Mouse (Mus musculus) intestine, embryonic 14.5 days (tissue): ENCODE measurements around the gene Apopt1. TPM values are rescaled to one million over a fixed set of nuclear protein-coding genes. Genes with fewer than 3 reads are reported as not detected.
A peak's percentile ranks its signal among the peaks of the same experiment; 100 is the strongest.

ENCODE experiments used
- ATAC-seq: fragments of 200-750 bp; cut with Nextera tagmentation; replicated peaks from 2 replicates; pipeline ENCODE4 v1.8.0; 2017; ENCODE audit warnings: low read depth, moderate number of reproducible peaks, moderate TSS enrichment, moderate library complexity; ENCODE audit not compliant: low FRiP score, low TSS enrichment
- DNase-seq: peaks from one replicate; pipeline ENCODE4 v3.0.0-alpha.2; 2018; ENCODE audit warnings: low spot score
- H3K27ac ChIP-seq: fragments of 300-500 bp; sonication (generic); 2 replicates; pipeline ENCODE4 v1.5.1; 2014; ENCODE audit warnings: low read depth, mild to moderate bottlenecking, control low read depth
- H3K27me3 ChIP-seq: fragments of 300-500 bp; sonication (generic); replicated peaks from 2 replicates; pipeline ENCODE4 v1.6.1; 2014; ENCODE audit warnings: low read length, control low read depth; ENCODE audit not compliant: control insufficient read depth, insufficient read depth
- H3K36me3 ChIP-seq: fragments of 300-500 bp; sonication (generic); 2 replicates; pipeline ENCODE4 v1.6.1; 2014; ENCODE audit warnings: low read length, control low read depth; ENCODE audit not compliant: control insufficient read depth, insufficient read depth
- H3K4me1 ChIP-seq: fragments of 300-500 bp; sonication (generic); replicated peaks from 2 replicates; pipeline ENCODE4 v1.6.1; 2014; ENCODE audit warnings: low read length, control low read depth, mixed read lengths; ENCODE audit not compliant: control insufficient read depth, insufficient read depth
- H3K4me2 ChIP-seq: fragments of 300-500 bp; sonication (generic); 2 replicates; pipeline ENCODE4 v1.6.1; 2014; ENCODE audit warnings: low read length
- H3K4me3 ChIP-seq: fragments of 300-500 bp; sonication (generic); 2 replicates; pipeline ENCODE4 v1.5.1; 2014; ENCODE audit warnings: low read depth, low read length, control low read depth, mixed read lengths
- H3K9ac ChIP-seq: fragments of 300-500 bp; sonication (generic); 2 replicates; pipeline ENCODE4 v1.6.1; 2014; ENCODE audit warnings: mild to moderate bottlenecking, low read length
- H3K9me3 ChIP-seq: fragments of 300-500 bp; sonication (generic); 2 replicates; pipeline ENCODE4 v1.6.1; 2016; ENCODE audit warnings: low read length, control low read depth; ENCODE audit not compliant: control insufficient read depth
- WGBS: fragments of 180-500 bp; shearing (Covaris S2); extraction: QIAGEN DNeasy Blood & Tissue Kit; methylation state at CpG from one replicate; pipeline ENCODE4 v1.1.7; 2014; 5-methylcytosine and 5-hydroxymethylcytosine counted together
- polyA plus RNA-seq: library from polyadenylated mRNA; unstranded; fragments of >200 nt; fragmentation: Nextera tagmentation; extraction: Ambion mirVana; gene quantifications from 2 replicates; pipeline ENCODE4 v1.2.1, GENCODE M21; 2014

The Apopt1 gene
- polyA plus RNA-seq, 1 experiment from 2014 or later, result 58.2 TPM

- peak overlapping the region; percentile 70; the same call in 1 of the 2 replicates for H3K27ac ChIP-seq
- peaks cover 31% of the 10 kb centered on the region for H3K4me1 ChIP-seq
- H3K36me3 ChIP-seq, result peaks cover 38% of the 10 kb centered on the region
- H3K27me3 ChIP-seq, result no peaks in the 10 kb centered on the region
- 85% methylated on average over 10 of the region's 10 CpGs for WGBS
- H3K4me3 ChIP-seq, result no peak overlapping the region
- no peaks in the 10 kb centered on the region for H3K9me3 ChIP-seq
- no peak for DNase-seq
- no peak overlapping the region for H3K9ac ChIP-seq
- ATAC-seq, result no peak
- no peak overlapping the region for H3K4me2 ChIP-seq
Measured at GRCm38 (mm10) chr12:111770651-111771050, 57.6 kb downstream of the Apopt1 start.

- peaks cover 71% of the 10 kb centered on the region for H3K36me3 ChIP-seq
- H3K9me3 ChIP-seq, result 0 out of 2 replicates have a peak, but pooled peaks cover 2% of the 10 kb centered on the region
- WGBS, result 83% methylated on average over 16 of the region's 16 CpGs
- H3K9ac ChIP-seq, result no peak overlapping the region
- no peaks in the 10 kb centered on the region for H3K27me3 ChIP-seq
- peaks cover 14% of the 10 kb centered on the region for H3K4me1 ChIP-seq
- DNase-seq (no peak), ATAC-seq (no peak)
- no peak overlapping the region for H3K4me3 ChIP-seq
- H3K4me2 ChIP-seq, result no peak overlapping the region
- no peak overlapping the region for H3K27ac ChIP-seq
Measured at GRCm38 (mm10) chr12:111774156-111774555, 61.1 kb downstream of the Apopt1 start.

GRCm38 (mm10) chr12:111774845-111775244, 61.8 kb downstream of the Apopt1 start:
- no peak overlapping the region for H3K4me2 ChIP-seq
- ATAC-seq (no peak), DNase-seq (no peak)
- no peak overlapping the region for H3K9ac ChIP-seq
- peaks cover 78% of the 10 kb centered on the region for H3K36me3 ChIP-seq
- WGBS, result 84% methylated on average over 15 of the region's 15 CpGs
- H3K4me3 ChIP-seq, result no peak overlapping the region
- H3K27ac ChIP-seq, result no peak overlapping the region
- no peaks in the 10 kb centered on the region for H3K27me3 ChIP-seq
- 0 out of 2 replicates have a peak, but pooled peaks cover 5% of the 10 kb centered on the region for H3K9me3 ChIP-seq
- peaks cover 7% of the 10 kb centered on the region for H3K4me1 ChIP-seq

GRCm38 (mm10) chr12:111777919-111778318, 64.9 kb downstream of the Apopt1 start:
- ATAC-seq, result no peak
- Histone ChIP-seq H3K9ac (no peak overlapping the region), H3K36me3 (peaks cover 96% of the 10 kb centered on the region), H3K9me3 (0 out of 2 replicates have a peak, but pooled peaks cover 5% of the 10 kb centered on the region), H3K27ac (no peak overlapping the region), H3K4me1 (no peaks in the 10 kb centered on the region), H3K27me3 (no peaks in the 10 kb centered on the region), H3K4me2 (no peak overlapping the region), H3K4me3 (no peak overlapping the region)
- WGBS, result 87% methylated on average over 13 of the region's 13 CpGs
- no peak for DNase-seq

- H3K9ac ChIP-seq, result no peak overlapping the region
- H3K36me3 ChIP-seq, result peaks cover 93% of the 10 kb centered on the region
- no peaks in the 10 kb centered on the region for H3K4me1 ChIP-seq
- H3K27ac ChIP-seq, result no peak overlapping the region
- 100% methylated on average over 1 of the region's 1 CpGs for WGBS
- no peak for DNase-seq
- no peak overlapping the region for H3K4me2 ChIP-seq
- H3K4me3 ChIP-seq, result no peak overlapping the region
- H3K27me3 ChIP-seq, result no peaks in the 10 kb centered on the region
- ATAC-seq, result no peak
- 0 out of 2 replicates have a peak, but pooled peaks cover 5% of the 10 kb centered on the region for H3K9me3 ChIP-seq
Measured at GRCm38 (mm10) chr12:111779544-111779943, 66.5 kb downstream of the Apopt1 start.

- H3K27me3 ChIP-seq, result no peaks in the 10 kb centered on the region
- no peak overlapping the region for H3K9ac ChIP-seq
- H3K4me3 ChIP-seq, result no peak overlapping the region
- H3K4me2 ChIP-seq, result no peak overlapping the region
- H3K27ac ChIP-seq, result no peak overlapping the region
- peaks cover 90% of the 10 kb centered on the region for H3K36me3 ChIP-seq
- H3K9me3 ChIP-seq, result no peaks in the 10 kb centered on the region
- WGBS, result 61% methylated on average over 15 of the region's 15 CpGs
- DNase-seq, result no peak
- no peaks in the 10 kb centered on the region for H3K4me1 ChIP-seq
- no peak for ATAC-seq
Measured at GRCm38 (mm10) chr12:111785174-111785573, 72.1 kb downstream of the Apopt1 start.

GRCm38 (mm10) chr12:111787015-111787414, 74.0 kb downstream of the Apopt1 start:
- H3K27ac ChIP-seq, result no peak overlapping the region
- no peaks in the 10 kb centered on the region for H3K4me1 ChIP-seq
- DNase-seq (no peak), ATAC-seq (no peak)
- H3K36me3 ChIP-seq, result peaks cover 91% of the 10 kb centered on the region
- H3K4me3 ChIP-seq, result no peak overlapping the region
- no peaks in the 10 kb centered on the region for H3K27me3 ChIP-seq
- no peaks in the 10 kb centered on the region for H3K9me3 ChIP-seq
- WGBS, result 86% methylated on average over 6 of the region's 6 CpGs
- no peak overlapping the region for H3K9ac ChIP-seq
- H3K4me2 ChIP-seq, result no peak overlapping the region

GRCm38 (mm10) chr12:111790090-111790489, 77.0 kb downstream of the Apopt1 start:
- H3K9me3 ChIP-seq, result no peaks in the 10 kb centered on the region
- no peak overlapping the region for H3K9ac ChIP-seq
- no peaks in the 10 kb centered on the region for H3K4me1 ChIP-seq
- H3K27ac ChIP-seq, result no peak overlapping the region
- peaks cover 97% of the 10 kb centered on the region for H3K36me3 ChIP-seq
- 0 out of 2 replicates have a peak, but pooled peaks have one; percentile 26 for ATAC-seq
- H3K4me3 ChIP-seq, result no peak overlapping the region
- H3K4me2 ChIP-seq, result no peak overlapping the region
- no peaks in the 10 kb centered on the region for H3K27me3 ChIP-seq
- DNase-seq, result no peak
- 87% methylated on average over 5 of the region's 5 CpGs for WGBS

GRCm38 (mm10) chr12:111790631-111791030, 77.6 kb downstream of the Apopt1 start:
- no peaks in the 10 kb centered on the region for H3K27me3 ChIP-seq
- H3K4me1 ChIP-seq, result no peaks in the 10 kb centered on the region
- peaks cover 98% of the 10 kb centered on the region for H3K36me3 ChIP-seq
- no peaks in the 10 kb centered on the region for H3K9me3 ChIP-seq
- 87% methylated on average over 7 of the region's 7 CpGs for WGBS
- DNase-seq, result no peak
- no peak overlapping the region for H3K27ac ChIP-seq
- H3K4me2 ChIP-seq, result no peak overlapping the region
- 0 out of 2 replicates have a peak, but pooled peaks have one; percentile 7 for ATAC-seq
- no peak overlapping the region for H3K4me3 ChIP-seq
- no peak overlapping the region for H3K9ac ChIP-seq
